Mouse (Mus musculus) neural tube, embryonic 14.5 days (tissue): ENCODE results near the gene 2310033P09Rik. TPM values are rescaled to one million over a fixed set of nuclear protein-coding genes. Genes with fewer than 3 reads are reported as not detected.

ENCODE experiments used
- ATAC-seq: fragments of 200-750 bp; cut with Nextera tagmentation; 2 replicates; pipeline ENCODE4 v1.8.0; 2017; ENCODE audit warnings: low read depth, mild to moderate bottlenecking, moderate TSS enrichment, moderate library complexity
- H3K27ac ChIP-seq: fragments of 300-500 bp; sonication (generic); 2 replicates; pipeline ENCODE4 v1.5.1; 2014; ENCODE audit warnings: low read depth, mild to moderate bottlenecking, control low read depth, low read length, moderate library complexity, mixed read lengths
- H3K27me3 ChIP-seq: fragments of 300-500 bp; sonication (generic); 2 replicates; pipeline ENCODE4 v1.6.1; 2014; ENCODE audit warnings: low read length; ENCODE audit not compliant: control insufficient read depth, insufficient read depth
- H3K36me3 ChIP-seq: fragments of 300-500 bp; sonication (generic); 2 replicates; pipeline ENCODE4 v1.6.1; 2014; ENCODE audit warnings: low read length, mixed read lengths; ENCODE audit not compliant: control insufficient read depth, insufficient read depth
- H3K4me1 ChIP-seq: fragments of 300-500 bp; sonication (generic); 2 replicates; pipeline ENCODE4 v1.6.1; 2014; ENCODE audit warnings: low read length; ENCODE audit not compliant: control insufficient read depth, insufficient read depth
- H3K4me2 ChIP-seq: fragments of 300-500 bp; sonication (generic); 2 replicates; pipeline ENCODE4 v1.6.1; 2014; ENCODE audit warnings: mild to moderate bottlenecking, low read depth, low read length, control low read depth
- H3K4me3 ChIP-seq: fragments of 300-500 bp; sonication (generic); 2 replicates; pipeline ENCODE4 v1.5.1; 2014; ENCODE audit warnings: low read depth, low read length, control low read depth, mixed read lengths
- H3K9ac ChIP-seq: fragments of 300-500 bp; sonication (generic); replicated peaks from 2 replicates; pipeline ENCODE4 v1.6.1; 2014; ENCODE audit warnings: low read depth, mild to moderate bottlenecking, control low read depth, low read length, mixed read lengths
- H3K9me3 ChIP-seq: fragments of 300-500 bp; sonication (generic); 2 replicates; pipeline ENCODE4 v1.6.1; 2016; ENCODE audit warnings: low read length; ENCODE audit not compliant: control insufficient read depth
- WGBS: fragments of 180-500 bp; shearing (Covaris S2); extraction: QIAGEN DNeasy Blood & Tissue Kit; methylation state at CpG from one replicate; pipeline ENCODE4 v1.1.7; 2014; 5-methylcytosine and 5-hydroxymethylcytosine counted together
- polyA plus RNA-seq: library from polyadenylated mRNA; unstranded; fragments of >200 nt; fragmentation: Nextera tagmentation; extraction: Ambion mirVana; gene quantifications from 2 replicates; pipeline ENCODE4 v1.2.1, GENCODE M21; 2014

Gene 2310033P09Rik
- polyA plus RNA-seq, 1 experiment from 2014 or later = 25.4 TPM

DNA sequence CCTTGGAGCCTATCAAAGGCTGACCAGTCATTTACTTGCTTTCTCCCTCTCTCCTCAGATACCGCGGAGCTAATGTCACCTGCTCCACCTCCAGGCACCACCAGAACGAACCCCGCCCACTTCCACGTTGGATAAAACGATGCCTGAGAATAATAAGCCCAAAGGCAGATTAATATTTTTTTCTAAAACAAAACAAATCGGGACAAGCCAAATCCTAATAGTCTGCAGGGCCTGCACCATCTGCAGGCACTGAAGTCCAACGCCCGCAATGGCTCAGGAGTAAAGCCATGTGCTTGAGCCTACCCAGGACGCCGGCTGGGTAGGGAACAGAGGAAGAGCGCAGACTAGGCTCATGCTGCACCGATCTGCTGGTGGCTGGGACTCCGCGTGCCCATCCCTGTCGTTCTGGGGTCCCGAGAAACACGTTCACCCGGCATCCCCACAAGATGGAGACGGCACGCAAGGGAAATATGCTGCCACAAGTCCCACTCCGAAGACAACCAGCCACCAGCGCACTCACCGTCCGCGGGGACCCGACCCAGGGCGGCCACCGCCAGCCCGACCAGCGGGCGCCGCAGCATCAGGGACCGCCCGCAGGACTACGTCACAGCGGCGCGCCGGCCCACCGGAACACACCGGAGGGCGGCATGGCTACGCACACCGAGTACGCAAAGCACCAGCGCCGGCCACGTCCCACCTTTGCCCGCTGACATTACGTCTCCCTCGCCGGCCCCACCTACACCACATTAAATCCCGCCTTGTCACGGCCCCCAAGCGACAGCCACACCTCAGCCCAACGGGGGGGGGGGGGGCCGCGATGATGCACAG is 16.7 kb upstream of the 2310033P09Rik start:
- Histone ChIP-seq H3K4me3 (peak overlapping the region; percentile 46), H3K27ac (peak overlapping the region; percentile 80), H3K4me2 (peak overlapping the region; percentile 45), H3K9me3 (no peaks in the 10 kb centered on the region), H3K36me3 (no peaks in the 10 kb centered on the region), H3K27me3 (no peaks in the 10 kb centered on the region), H3K9ac (peak overlapping the region; percentile 52), H3K4me1 (peaks cover 7% of the 10 kb centered on the region)
- peak; percentile 94 for ATAC-seq
- WGBS = 0% methylated on average over 46 of the region's 59 CpGs

GRCm38 (mm10) chr11:59192059-59192386 is 16.1 kb upstream of the 2310033P09Rik start, which contains the start of gene Guk1:
Gene Guk1 (minus strand): TSS chr11:59192212.
- H3K9me3 ChIP-seq = no peaks in the 10 kb centered on the region
- no peaks in the 10 kb centered on the region for H3K36me3 ChIP-seq
- WGBS = 5% methylated on average over 16 of the region's 16 CpGs
- no peaks in the 10 kb centered on the region for H3K27me3 ChIP-seq
- peak within 1 kb of the TSS; percentile 45 for H3K4me2 ChIP-seq
- H3K27ac ChIP-seq = peak within 1 kb of the TSS; percentile 80
- peak; percentile 24 for ATAC-seq
- peak within 1 kb of the TSS; percentile 46 for H3K4me3 ChIP-seq
- H3K4me1 ChIP-seq = peaks cover 7% of the 10 kb centered on the region
- H3K9ac ChIP-seq = peak within 1 kb of the TSS; percentile 52

GRCm38 (mm10) chr11:59196230-59196629 is 11.9 kb upstream of the 2310033P09Rik start:
- Histone ChIP-seq H3K9me3 (no peaks in the 10 kb centered on the region), H3K27me3 (no peaks in the 10 kb centered on the region), H3K4me2 (no peak overlapping the region), H3K36me3 (no peaks in the 10 kb centered on the region), H3K4me1 (peaks cover 3% of the 10 kb centered on the region; the same call in 1 of the 2 replicates), H3K9ac (no peak overlapping the region), H3K4me3 (no peak overlapping the region), H3K27ac (no peak overlapping the region)
- no peak for ATAC-seq

- 32% methylated on average over 16 of the region's 16 CpGs for WGBS
- H3K9me3 ChIP-seq = no peaks in the 10 kb centered on the region
- no peak for ATAC-seq
- H3K4me2 ChIP-seq = peak overlapping the region; percentile 91
- H3K4me1 ChIP-seq = peaks cover 13% of the 10 kb centered on the region
- peak overlapping the region; percentile 84 for H3K4me3 ChIP-seq
- H3K36me3 ChIP-seq = peaks cover 7% of the 10 kb centered on the region
- no peak overlapping the region for H3K27ac ChIP-seq
- H3K9ac ChIP-seq = peak overlapping the region; percentile 78; the same call in 1 of the 2 replicates
- H3K27me3 ChIP-seq = no peaks in the 10 kb centered on the region
Observed at GRCm38 (mm10) chr11:59201216-59202002, 6.7 kb upstream of the 2310033P09Rik start.

DNA sequence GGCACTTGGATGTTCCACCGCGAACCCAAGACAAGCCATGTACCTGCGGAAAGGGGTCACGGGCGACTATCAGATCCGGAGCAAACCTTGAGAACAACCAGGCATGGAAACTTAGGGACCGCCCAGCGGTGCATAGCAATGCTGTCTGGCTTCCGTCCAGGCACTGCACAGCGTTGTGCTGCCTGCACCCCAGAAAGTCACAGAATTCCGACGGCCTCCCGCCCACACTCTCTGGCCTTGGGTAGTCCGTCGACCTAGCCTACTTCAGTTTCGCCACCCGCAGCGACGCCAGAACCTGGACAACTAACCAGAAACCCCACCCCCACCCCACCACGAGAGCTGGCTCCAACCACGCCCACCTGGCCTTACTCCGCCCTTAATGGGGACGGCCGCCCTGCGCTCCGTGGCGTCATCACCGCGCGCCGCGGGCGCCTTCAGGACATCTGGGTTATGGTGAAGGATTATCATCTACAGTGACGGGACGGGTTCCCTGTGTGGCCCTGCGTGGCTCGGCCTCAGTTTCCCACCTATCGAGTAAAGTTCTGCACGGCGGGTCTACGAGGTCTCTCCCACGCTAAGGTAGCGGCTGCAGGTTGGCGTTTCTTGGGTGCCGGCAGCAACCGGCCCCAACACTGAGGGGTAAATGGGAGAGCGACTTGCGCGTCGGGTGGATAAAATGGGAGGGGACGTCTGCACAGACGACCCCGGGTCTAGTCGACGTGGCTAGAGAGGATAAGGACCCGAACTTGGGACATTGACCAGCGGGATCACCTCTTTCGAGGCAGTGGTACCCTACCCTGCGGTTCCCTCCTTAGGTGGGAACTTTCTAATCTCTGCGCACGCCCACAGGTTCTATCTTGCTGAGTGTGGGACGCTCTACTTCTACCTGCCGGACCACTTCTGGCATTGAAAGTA is 5.8 kb upstream of the 2310033P09Rik start, which contains the start of gene Mrpl55:
Gene Mrpl55, plus strand, starts transcription at position 406 of the 915 bp plus-strand sequence.
- H3K27ac ChIP-seq = no peak within 1 kb of the TSS
- 1% methylated on average over 63 of the region's 63 CpGs for WGBS
- peak within 1 kb of the TSS; percentile 91 for H3K4me2 ChIP-seq
- peak; percentile 91 for ATAC-seq
- H3K4me3 ChIP-seq = peak within 1 kb of the TSS; percentile 84
- H3K36me3 ChIP-seq = peaks cover 10% of the 10 kb centered on the region
- no peaks in the 10 kb centered on the region for H3K27me3 ChIP-seq
- H3K9me3 ChIP-seq = no peaks in the 10 kb centered on the region
- peak within 1 kb of the TSS; percentile 78 for H3K9ac ChIP-seq
- peaks cover 13% of the 10 kb centered on the region for H3K4me1 ChIP-seq

GRCm38 (mm10) chr11:59209003-59209441 is 901 bp downstream of the 2310033P09Rik start:
- H3K9me3 ChIP-seq = no peaks in the 10 kb centered on the region
- peak overlapping the region; percentile 89 for H3K27ac ChIP-seq
- H3K4me1 ChIP-seq = peaks cover 9% of the 10 kb centered on the region
- H3K4me3 ChIP-seq = peak overlapping the region; percentile 92
- WGBS = 11% methylated on average over 18 of the region's 18 CpGs
- ATAC-seq = peak; percentile 61
- peaks cover 30% of the 10 kb centered on the region for H3K36me3 ChIP-seq
- H3K9ac ChIP-seq = peak overlapping the region; percentile 80
- H3K4me2 ChIP-seq = peak overlapping the region; percentile 80
- no peaks in the 10 kb centered on the region for H3K27me3 ChIP-seq

- Histone ChIP-seq H3K36me3 (peaks cover 30% of the 10 kb centered on the region), H3K27me3 (no peaks in the 10 kb centered on the region), H3K4me1 (peaks cover 9% of the 10 kb centered on the region), H3K4me3 (no peak overlapping the region), H3K9ac (peak overlapping the region; percentile 80; the same call in 1 of the 2 replicates), H3K27ac (no peak overlapping the region), H3K4me2 (peak overlapping the region; percentile 80; the same call in 1 of the 2 replicates), H3K9me3 (no peaks in the 10 kb centered on the region)
- no peak for ATAC-seq
- WGBS = 80% methylated on average over 5 of the region's 5 CpGs
Observed at GRCm38 (mm10) chr11:59209580-59209979, 1.5 kb downstream of the 2310033P09Rik start.

GRCm38 (mm10) chr11:59210020-59210419 is 1.9 kb downstream of the 2310033P09Rik start:
- Histone ChIP-seq H3K4me3 (no peak overlapping the region), H3K4me2 (no peak overlapping the region), H3K27ac (no peak overlapping the region), H3K4me1 (peaks cover 9% of the 10 kb centered on the region), H3K36me3 (peaks cover 30% of the 10 kb centered on the region), H3K27me3 (no peaks in the 10 kb centered on the region), H3K9ac (no peak overlapping the region), H3K9me3 (no peaks in the 10 kb centered on the region)
- ATAC-seq = no peak
- 89% methylated on average over 4 of the region's 4 CpGs for WGBS
